Mouse (Mus musculus) left cerebral cortex, postnatal 10 days (tissue): ENCODE measurements around the gene Nt5c3. TPM values are rescaled to one million over a fixed set of nuclear protein-coding genes. Genes with fewer than 3 reads are reported as not detected.

Experiments used
- DNase-seq, 2 experiments: peaks; one replicate each; pipeline ENCODE4 v3.0.0; 2021 to 2022; ENCODE audit warnings: low spot score in 2 of 2, mixed read lengths in 1 of 2; ENCODE audit errors: extremely low spot score in 1 of 2
- intact Hi-C: fragments of 180-260 bp; cut with DNase I; formaldehyde crosslinking; loops from one replicate; pipeline ENCODE4 v1.15.1; 2025
- total RNA-seq, 2 experiments: library from RNA; stranded (reverse); gene quantifications; 2 replicates each; pipeline ENCODE4 v1.2.3; 2021

The Nt5c3 gene
- 10 to 100 TPM; 57.4 to 65.7 TPM for total RNA-seq

- intact Hi-C loops: loop anchor here (10.0 kb wide), 1 partner anchor 641 kb away; no protein-coding TSS in a partner anchor
- DNase-seq: peak; percentile 91 to 94
Measured at GRCm38 (mm10) chr6:56923726-56924707, at the start of gene Nt5c3, which contains the start of gene Vmn1r4. Gene Nt5c3, minus strand, starts transcription at chr6:56923932. Gene Vmn1r4, plus strand, starts transcription at chr6:56924015.

- intact Hi-C loops: no loop called here
- DNase-seq: no peak
Measured at GRCm38 (mm10) chr6:56969973-56970372, 46.2 kb upstream of the Nt5c3 start, which contains the start of gene Vmn1r5. Gene Vmn1r5, plus strand, starts transcription at chr6:56970273.

GRCm38 (mm10) chr6:56956436-56956835, 32.7 kb upstream of the Nt5c3 start:
- intact Hi-C loops: no loop called here
- no peak for DNase-seq

GRCm38 (mm10) chr6:56934366-56934765, 10.6 kb upstream of the Nt5c3 start:
- intact Hi-C loops: no loop called here
- no peak for DNase-seq

- no peak for DNase-seq
- intact Hi-C loops: no loop called here
Measured at GRCm38 (mm10) chr6:56932464-56932863, 8.7 kb upstream of the Nt5c3 start.

GRCm38 (mm10) chr6:56931648-56932415, 8.1 kb upstream of the Nt5c3 start:
- intact Hi-C loops: no loop called here
- DNase-seq: no peak

GRCm38 (mm10) chr6:56923331-56923725, 404 bp downstream of the Nt5c3 start:
- DNase-seq: no peak
- intact Hi-C loops: loop anchor here (10.0 kb wide), 1 partner anchor 641 kb away; no protein-coding TSS in a partner anchor

GRCm38 (mm10) chr6:56920222-56921092, 3.3 kb downstream of the Nt5c3 start:
- intact Hi-C loops: loop anchor here (10.0 kb wide), 1 partner anchor 644 kb away; no protein-coding TSS in a partner anchor
- DNase-seq: no peak

- DNase-seq: no peak
- intact Hi-C loops: loop anchor here (10.0 kb wide), 1 partner anchor 645 kb away; no protein-coding TSS in a partner anchor
Measured at GRCm38 (mm10) chr6:56919330-56920044, 4.2 kb downstream of the Nt5c3 start.

GRCm38 (mm10) chr6:56917578-56918368, 6.0 kb downstream of the Nt5c3 start:
- DNase-seq: no peak
- intact Hi-C loops: no loop called here

- DNase-seq: no peak
- intact Hi-C loops: no loop called here
Measured at GRCm38 (mm10) chr6:56916279-56916678, 7.5 kb downstream of the Nt5c3 start.

- no peak for DNase-seq
- intact Hi-C loops: no loop called here
Measured at GRCm38 (mm10) chr6:56913092-56913858, 10.5 kb downstream of the Nt5c3 start.

GRCm38 (mm10) chr6:56910910-56911309, 12.8 kb downstream of the Nt5c3 start:
- intact Hi-C loops: no loop called here

GRCm38 (mm10) chr6:56908912-56909311, 14.8 kb downstream of the Nt5c3 start:
- intact Hi-C loops: loop anchor here (2.0 kb wide), 1 partner anchor 100 kb away; no protein-coding TSS in a partner anchor

More at GRCm38 (mm10) chr6:56910910-56911309, 12.8 kb downstream of the Nt5c3 start:
- DNase-seq: no peak

GRCm38 (mm10) chr6:56908397-56908796, 15.3 kb downstream of the Nt5c3 start:
- intact Hi-C loops: loop anchor here (2.0 kb wide), 1 partner anchor 100 kb away; no protein-coding TSS in a partner anchor
- DNase-seq: no peak

More at GRCm38 (mm10) chr6:56908912-56909311, 14.8 kb downstream of the Nt5c3 start:
- peak in 1 of 2 experiments; percentile 73 for DNase-seq

GRCm38 (mm10) chr6:56907973-56908372, 15.8 kb downstream of the Nt5c3 start:
- no peak for DNase-seq
- intact Hi-C loops: loop anchor here (2.0 kb wide), 1 partner anchor 99 kb away; no protein-coding TSS in a partner anchor
